Mouse (Mus musculus) erythroblast, embryonic 14.5 days (primary cell): ENCODE data around the gene Lrrc1.

Experiments used
- GATA1 ChIP-seq: IDR thresholded peaks from 2 replicates; pipeline ENCODE4 v1.6.1; 2012; ENCODE audit warnings: low read length, inconsistent platforms, mixed read lengths
- TAL1 ChIP-seq: IDR thresholded peaks from 3 replicates; pipeline ENCODE4 v1.6.1; 2012; ENCODE audit warnings: low read length, inconsistent platforms, mixed read lengths

GRCm38 (mm10) chr9:77383951-77384350 lies 160.7 kb downstream of the Lrrc1 start:
- no peak for TF ChIP-seq GATA1
- TF ChIP-seq TAL1, result no peak
